Mouse (Mus musculus): ENCODE data around the gene Tpbg.

Gene Tpbg

DNA sequence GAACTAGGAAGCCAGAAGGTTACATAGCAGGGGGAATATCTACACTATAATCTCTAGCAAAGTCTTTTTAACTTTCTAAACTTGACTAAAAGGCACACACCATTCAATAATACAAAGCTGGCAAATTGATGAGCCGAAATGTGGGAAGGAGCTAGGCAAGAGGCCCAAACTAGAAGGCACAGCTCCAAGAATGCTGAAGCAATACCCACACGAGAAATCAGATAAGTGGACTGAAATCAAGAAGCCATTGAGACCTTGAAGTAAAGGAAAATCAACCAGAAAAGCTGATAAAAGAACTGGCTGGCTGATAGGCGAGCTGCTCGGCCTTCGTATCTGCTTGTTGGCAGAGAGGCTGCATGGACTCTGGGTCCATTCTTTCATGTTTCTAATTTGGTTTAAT is 51.5 kb downstream of the Tpbg start:
- POLR2A ChIA-PET, result no interaction called here
- CTCF ChIA-PET, result no interaction called here
